Mouse (Mus musculus) midbrain, embryonic 10.5 days (tissue): ENCODE data around the gene Tbc1d1. TPM values are rescaled to one million over a fixed set of nuclear protein-coding genes. Genes with fewer than 3 reads are reported as not detected.
A peak's percentile ranks its signal among the peaks of the same experiment; 100 is the strongest.

Source experiments
- DNase-seq: peaks from one replicate; pipeline ENCODE4 v3.0.0-alpha.2; 2017; ENCODE audit warnings: low spot score
- H3K27ac ChIP-seq: fragments of 300-500 bp; sonication (generic); replicated peaks from 2 replicates; pipeline ENCODE4 v1.5.1; 2016; ENCODE audit warnings: mild to moderate bottlenecking
- H3K27me3 ChIP-seq: fragments of 300-500 bp; sonication (generic); 2 replicates; pipeline ENCODE4 v1.6.1; 2016; ENCODE audit warnings: low read depth, mild to moderate bottlenecking; ENCODE audit not compliant: poor library complexity, severe bottlenecking
- H3K36me3 ChIP-seq: fragments of 300-500 bp; sonication (generic); 2 replicates; pipeline ENCODE4 v1.6.1; 2016; ENCODE audit warnings: mild to moderate bottlenecking, moderate library complexity
- H3K4me1 ChIP-seq: fragments of 300-500 bp; sonication (generic); 2 replicates; pipeline ENCODE4 v1.6.1; 2016
- H3K4me3 ChIP-seq: fragments of 300-500 bp; sonication (generic); 2 replicates; pipeline ENCODE4 v1.5.1; 2016; ENCODE audit warnings: mild to moderate bottlenecking, moderate library complexity
- H3K9me3 ChIP-seq: fragments of 300-500 bp; sonication (generic); replicated peaks from 2 replicates; pipeline ENCODE4 v1.6.1; 2016; ENCODE audit warnings: mild to moderate bottlenecking
- WGBS: fragments of 180-500 bp; shearing (Covaris S2); methylation state at CpG from one replicate; pipeline ENCODE4 v1.1.7; 2016; 5-methylcytosine and 5-hydroxymethylcytosine counted together
- polyA plus RNA-seq: library from polyadenylated mRNA; unstranded; fragments of >200 nt; fragmentation: Nextera tagmentation; extraction: Ambion mirVana; gene quantifications from 2 replicates; pipeline ENCODE4 v1.2.1, GENCODE M21; 2016

Gene Tbc1d1
- polyA plus RNA-seq, 1 experiment from 2014 or later, result 22.2 TPM

- 94% methylated on average over 7 of the region's 7 CpGs for WGBS
- no peaks in the 10 kb centered on the region for H3K36me3 ChIP-seq
- no peak overlapping the region for H3K27ac ChIP-seq
- no peaks in the 10 kb centered on the region for H3K4me1 ChIP-seq
- DNase-seq, result no peak
- no peaks in the 10 kb centered on the region for H3K27me3 ChIP-seq
- H3K9me3 ChIP-seq, result no peaks in the 10 kb centered on the region
- no peak overlapping the region for H3K4me3 ChIP-seq
These were observed 42.5 kb downstream of the Tbc1d1 start for GRCm38 (mm10) chr5:64198624-64199023.

- Histone ChIP-seq H3K36me3 (no peaks in the 10 kb centered on the region), H3K4me1 (peaks cover 6% of the 10 kb centered on the region; the same call in 1 of the 2 replicates), H3K4me3 (no peak overlapping the region), H3K27ac (no peak overlapping the region), H3K9me3 (no peaks in the 10 kb centered on the region), H3K27me3 (no peaks in the 10 kb centered on the region)
- 76% methylated on average over 5 of the region's 5 CpGs for WGBS
- no peak for DNase-seq
These were observed 45.0 kb downstream of the Tbc1d1 start for GRCm38 (mm10) chr5:64201071-64201470.

- Histone ChIP-seq H3K27ac (no peak overlapping the region), H3K27me3 (no peaks in the 10 kb centered on the region), H3K4me3 (no peak overlapping the region), H3K4me1 (peaks cover 6% of the 10 kb centered on the region; the same call in 1 of the 2 replicates), H3K36me3 (no peaks in the 10 kb centered on the region), H3K9me3 (no peaks in the 10 kb centered on the region)
- 25% methylated on average over 2 of the region's 2 CpGs for WGBS
- DNase-seq, result peak; percentile 20
These were observed 46.2 kb downstream of the Tbc1d1 start for GRCm38 (mm10) chr5:64202306-64202705.

- no peak overlapping the region for H3K27ac ChIP-seq
- H3K4me3 ChIP-seq, result no peak overlapping the region
- no peaks in the 10 kb centered on the region for H3K27me3 ChIP-seq
- WGBS, result 88% methylated on average over 3 of the region's 3 CpGs
- H3K9me3 ChIP-seq, result no peaks in the 10 kb centered on the region
- DNase-seq, result no peak
- no peaks in the 10 kb centered on the region for H3K36me3 ChIP-seq
- peaks cover 6% of the 10 kb centered on the region; the same call in 1 of the 2 replicates for H3K4me1 ChIP-seq
These were observed 49.5 kb downstream of the Tbc1d1 start for GRCm38 (mm10) chr5:64205610-64206009.

GRCm38 (mm10) chr5:64206431-64206830, 50.3 kb downstream of the Tbc1d1 start:
- Histone ChIP-seq H3K9me3 (no peaks in the 10 kb centered on the region), H3K4me3 (no peak overlapping the region), H3K27me3 (no peaks in the 10 kb centered on the region), H3K36me3 (no peaks in the 10 kb centered on the region), H3K27ac (no peak overlapping the region), H3K4me1 (peaks cover 6% of the 10 kb centered on the region; the same call in 1 of the 2 replicates)
- WGBS, result 78% methylated on average over 3 of the region's 3 CpGs
- DNase-seq, result no peak

GRCm38 (mm10) chr5:64206875-64207274, 50.8 kb downstream of the Tbc1d1 start:
- no peaks in the 10 kb centered on the region for H3K27me3 ChIP-seq
- peaks cover 6% of the 10 kb centered on the region; the same call in 1 of the 2 replicates for H3K4me1 ChIP-seq
- H3K4me3 ChIP-seq, result no peak overlapping the region
- no peaks in the 10 kb centered on the region for H3K36me3 ChIP-seq
- H3K27ac ChIP-seq, result no peak overlapping the region
- H3K9me3 ChIP-seq, result no peaks in the 10 kb centered on the region
- no peak for DNase-seq
- WGBS, result 86% methylated on average over 8 of the region's 8 CpGs

GRCm38 (mm10) chr5:64207800-64208199, 51.7 kb downstream of the Tbc1d1 start:
- Histone ChIP-seq H3K27ac (no peak overlapping the region), H3K4me1 (peaks cover 6% of the 10 kb centered on the region; the same call in 1 of the 2 replicates), H3K4me3 (no peak overlapping the region), H3K36me3 (no peaks in the 10 kb centered on the region), H3K9me3 (no peaks in the 10 kb centered on the region), H3K27me3 (no peaks in the 10 kb centered on the region)
- WGBS, result 96% methylated on average over 6 of the region's 6 CpGs
- DNase-seq, result no peak

GRCm38 (mm10) chr5:64210817-64211216, 54.7 kb downstream of the Tbc1d1 start:
- Histone ChIP-seq H3K36me3 (no peaks in the 10 kb centered on the region), H3K4me1 (no peaks in the 10 kb centered on the region)
- WGBS, result 86% methylated on average over 4 of the region's 4 CpGs

GRCm38 (mm10) chr5:64211284-64211683, 55.2 kb downstream of the Tbc1d1 start:
- 87% methylated on average over 7 of the region's 7 CpGs for WGBS
- DNase-seq, result no peak
- no peaks in the 10 kb centered on the region for H3K27me3 ChIP-seq
- no peaks in the 10 kb centered on the region for H3K4me1 ChIP-seq
- H3K36me3 ChIP-seq, result no peaks in the 10 kb centered on the region
- H3K9me3 ChIP-seq, result no peaks in the 10 kb centered on the region
- no peak overlapping the region for H3K4me3 ChIP-seq
- no peak overlapping the region for H3K27ac ChIP-seq

More at GRCm38 (mm10) chr5:64210817-64211216, 54.7 kb downstream of the Tbc1d1 start:
- DNase-seq, result no peak
- H3K27ac ChIP-seq, result no peak overlapping the region
- H3K9me3 ChIP-seq, result no peaks in the 10 kb centered on the region
- H3K27me3 ChIP-seq, result no peaks in the 10 kb centered on the region
- no peak overlapping the region for H3K4me3 ChIP-seq

GRCm38 (mm10) chr5:64212206-64212605, 56.1 kb downstream of the Tbc1d1 start:
- no peak overlapping the region for H3K27ac ChIP-seq
- no peak overlapping the region for H3K4me3 ChIP-seq
- no peaks in the 10 kb centered on the region for H3K27me3 ChIP-seq
- WGBS, result 75% methylated on average over 5 of the region's 5 CpGs
- H3K36me3 ChIP-seq, result no peaks in the 10 kb centered on the region
- no peaks in the 10 kb centered on the region for H3K4me1 ChIP-seq
- no peak for DNase-seq
- no peaks in the 10 kb centered on the region for H3K9me3 ChIP-seq

- H3K9me3 ChIP-seq, result no peaks in the 10 kb centered on the region
- H3K4me3 ChIP-seq, result no peak overlapping the region
- no peak overlapping the region for H3K27ac ChIP-seq
- no peaks in the 10 kb centered on the region for H3K4me1 ChIP-seq
- DNase-seq, result no peak
- H3K27me3 ChIP-seq, result no peaks in the 10 kb centered on the region
- H3K36me3 ChIP-seq, result no peaks in the 10 kb centered on the region
- WGBS, result 91% methylated on average over 3 of the region's 3 CpGs
These were observed 56.5 kb downstream of the Tbc1d1 start for GRCm38 (mm10) chr5:64212619-64213018.

GRCm38 (mm10) chr5:64215806-64216205, 59.7 kb downstream of the Tbc1d1 start:
- Histone ChIP-seq H3K4me3 (no peak overlapping the region), H3K27ac (no peak overlapping the region), H3K27me3 (no peaks in the 10 kb centered on the region), H3K4me1 (peaks cover 7% of the 10 kb centered on the region; the same call in 1 of the 2 replicates), H3K9me3 (no peaks in the 10 kb centered on the region), H3K36me3 (no peaks in the 10 kb centered on the region)
- no peak for DNase-seq
- WGBS, result 91% methylated on average over 5 of the region's 5 CpGs

GRCm38 (mm10) chr5:64216326-64216725, 60.2 kb downstream of the Tbc1d1 start:
- Histone ChIP-seq H3K27me3 (no peaks in the 10 kb centered on the region), H3K9me3 (no peaks in the 10 kb centered on the region), H3K4me1 (peaks cover 7% of the 10 kb centered on the region; the same call in 1 of the 2 replicates), H3K36me3 (no peaks in the 10 kb centered on the region), H3K4me3 (no peak overlapping the region), H3K27ac (no peak overlapping the region)
- 93% methylated on average over 4 of the region's 4 CpGs for WGBS
- no peak for DNase-seq

- DNase-seq, result no peak
- H3K27me3 ChIP-seq, result no peaks in the 10 kb centered on the region
- H3K4me3 ChIP-seq, result no peak overlapping the region
- WGBS, result 88% methylated on average over 8 of the region's 8 CpGs
- H3K36me3 ChIP-seq, result no peaks in the 10 kb centered on the region
- peaks cover 7% of the 10 kb centered on the region; the same call in 1 of the 2 replicates for H3K4me1 ChIP-seq
- no peak overlapping the region for H3K27ac ChIP-seq
- H3K9me3 ChIP-seq, result no peaks in the 10 kb centered on the region; the same call in 1 of the 2 replicates
These were observed 61.2 kb downstream of the Tbc1d1 start for GRCm38 (mm10) chr5:64217256-64217655.
